Mouse (Mus musculus) CD4-positive helper T cell, adult 2 months (primary cell): Measurements from ENCODE around the gene Ctsc.
A peak's percentile ranks its signal among the peaks of the same experiment; 100 is the strongest.

Experiments used
- DNase-seq: peaks from one replicate; pipeline ENCODE4 v3.0.0-alpha.2; 2012; ENCODE audit warnings: low read depth, missing footprints, low spot score

The Ctsc gene

GRCm38 (mm10) chr7:88295989-88296388 lies 18.1 kb downstream of the Ctsc start:
- no peak for DNase-seq

- no peak for DNase-seq
These were observed 19.0 kb downstream of the Ctsc start for GRCm38 (mm10) chr7:88296932-88297331.

- DNase-seq = no peak
These were observed 27.9 kb downstream of the Ctsc start for GRCm38 (mm10) chr7:88305750-88306149.

- DNase-seq = no peak
These were observed 28.8 kb downstream of the Ctsc start for GRCm38 (mm10) chr7:88306725-88307124.

GRCm38 (mm10) chr7:88310398-88311180 lies 32.7 kb downstream of the Ctsc start:
- no peak for DNase-seq

GRCm38 (mm10) chr7:88316408-88316807 lies 38.5 kb downstream of the Ctsc start:
- DNase-seq = no peak

- no peak for DNase-seq
These were observed 40.6 kb downstream of the Ctsc start for GRCm38 (mm10) chr7:88318474-88318873.

- no peak for DNase-seq
These were observed 41.0 kb downstream of the Ctsc start for GRCm38 (mm10) chr7:88318904-88319303.

GRCm38 (mm10) chr7:88319414-88320140 lies 41.7 kb downstream of the Ctsc start:
- no peak for DNase-seq

- DNase-seq = peak; percentile 14
These were observed 42.9 kb downstream of the Ctsc start for GRCm38 (mm10) chr7:88320628-88321336.

GRCm38 (mm10) chr7:88322431-88322830 lies 44.5 kb downstream of the Ctsc start:
- DNase-seq = no peak

- no peak for DNase-seq
These were observed 49.6 kb downstream of the Ctsc start for GRCm38 (mm10) chr7:88327495-88327894.

- DNase-seq = no peak
These were observed 65.9 kb downstream of the Ctsc start for GRCm38 (mm10) chr7:88343828-88344227.

- DNase-seq = no peak
These were observed 68.2 kb downstream of the Ctsc start for GRCm38 (mm10) chr7:88346035-88346434.

- DNase-seq = peak; percentile 41
These were observed 79.2 kb downstream of the Ctsc start for GRCm38 (mm10) chr7:88356871-88357776.

- no peak for DNase-seq
These were observed 80.4 kb downstream of the Ctsc start for GRCm38 (mm10) chr7:88358042-88358878.
